Mouse (Mus musculus): ENCODE results near the gene Glrx5. TPM values are rescaled to one million over a fixed set of nuclear protein-coding genes. Genes with fewer than 3 reads are reported as not detected.

Gene Glrx5
- polyA plus RNA-seq, 1 experiment from 2014 or later = 197 TPM

GRCm38 (mm10) chr12:105032832-105033775, 616 bp downstream of the Glrx5 start:
- Histone ChIP-seq H3K9me3 (ENCODE audit: control insufficient read depth, low read length) (no peaks in the 10 kb centered on the region), H3K4me1 (ENCODE audit: control insufficient read depth, insufficient read depth, low read length) (peaks cover 26% of the 10 kb centered on the region), H3K4me2 (peak overlapping the region; percentile 88), H3K27me3 (ENCODE audit: control insufficient read depth, insufficient read depth, low read length) (no peaks in the 10 kb centered on the region), H3K9ac (ENCODE audit: low read length) (peak overlapping the region; percentile 88), H3K36me3 (ENCODE audit: control insufficient read depth, insufficient read depth, low read length) (no peaks in the 10 kb centered on the region), H3K4me3 (ENCODE audit: low read depth, low read length) (peak overlapping the region; percentile 84), H3K27ac (ENCODE audit: low read depth, low read length) (peak overlapping the region; percentile 3; the same call in 1 of the 2 replicates)
- WGBS = 4% methylated on average over 44 of the region's 45 CpGs
- peak; percentile 94 for DNase-seq (ENCODE audit: low spot score, missing footprints)
- ATAC-seq (ENCODE audit: low FRiP score) = peak; percentile 55

- peak overlapping the region; percentile 84 for H3K4me3 ChIP-seq (ENCODE audit: low read depth, low read length)
Measured at GRCm38 (mm10) chr12:105034130-105034769, 1.8 kb downstream of the Glrx5 start.

GRCm38 (mm10) chr12:105038211-105038610, 5.7 kb downstream of the Glrx5 start:
- DNase-seq (ENCODE audit: low spot score, missing footprints) = no peak
- Histone ChIP-seq H3K4me3 (ENCODE audit: low read depth, low read length) (no peak overlapping the region), H3K27me3 (ENCODE audit: control insufficient read depth, insufficient read depth, low read length) (no peaks in the 10 kb centered on the region), H3K9ac (ENCODE audit: low read length) (no peak overlapping the region), H3K27ac (ENCODE audit: low read depth, low read length) (no peak overlapping the region), H3K36me3 (ENCODE audit: control insufficient read depth, insufficient read depth, low read length) (peaks cover 8% of the 10 kb centered on the region; the same call in 1 of the 2 replicates), H3K4me1 (ENCODE audit: control insufficient read depth, insufficient read depth, low read length) (peaks cover 13% of the 10 kb centered on the region), H3K9me3 (ENCODE audit: control insufficient read depth, low read length) (no peaks in the 10 kb centered on the region), H3K4me2 (no peak overlapping the region)
- WGBS = 88% methylated on average over 11 of the region's 11 CpGs
- ATAC-seq (ENCODE audit: low FRiP score) = no peak

More at GRCm38 (mm10) chr12:105034130-105034769, 1.8 kb downstream of the Glrx5 start:
- no peaks in the 10 kb centered on the region for H3K9me3 ChIP-seq (ENCODE audit: control insufficient read depth, low read length)
- no peak overlapping the region for H3K27ac ChIP-seq (ENCODE audit: low read depth, low read length)
- peaks cover 26% of the 10 kb centered on the region for H3K4me1 ChIP-seq (ENCODE audit: control insufficient read depth, insufficient read depth, low read length)
- DNase-seq (ENCODE audit: low spot score, missing footprints) = no peak
- no peaks in the 10 kb centered on the region for H3K36me3 ChIP-seq (ENCODE audit: control insufficient read depth, insufficient read depth, low read length)
- peak overlapping the region; percentile 88 for H3K4me2 ChIP-seq
- no peak for ATAC-seq (ENCODE audit: low FRiP score)
- H3K27me3 ChIP-seq (ENCODE audit: control insufficient read depth, insufficient read depth, low read length) = no peaks in the 10 kb centered on the region
- peak overlapping the region; percentile 88 for H3K9ac ChIP-seq (ENCODE audit: low read length)
- 80% methylated on average over 14 of the region's 14 CpGs for WGBS

- H3K27ac ChIP-seq (ENCODE audit: low read depth, low read length) = no peak overlapping the region
- 86% methylated on average over 7 of the region's 7 CpGs for WGBS
- H3K27me3 ChIP-seq (ENCODE audit: control insufficient read depth, insufficient read depth, low read length) = no peaks in the 10 kb centered on the region
- H3K9ac ChIP-seq (ENCODE audit: low read length) = no peak overlapping the region
- DNase-seq (ENCODE audit: low spot score, missing footprints) = no peak
- no peak overlapping the region for H3K4me2 ChIP-seq
- no peaks in the 10 kb centered on the region for H3K9me3 ChIP-seq (ENCODE audit: control insufficient read depth, low read length)
- no peak overlapping the region for H3K4me3 ChIP-seq (ENCODE audit: low read depth, low read length)
- peaks cover 8% of the 10 kb centered on the region; the same call in 1 of the 2 replicates for H3K36me3 ChIP-seq (ENCODE audit: control insufficient read depth, insufficient read depth, low read length)
- ATAC-seq (ENCODE audit: low FRiP score) = no peak
- H3K4me1 ChIP-seq (ENCODE audit: control insufficient read depth, insufficient read depth, low read length) = peaks cover 7% of the 10 kb centered on the region
Measured at GRCm38 (mm10) chr12:105038918-105039317, 6.4 kb downstream of the Glrx5 start.

- Histone ChIP-seq H3K9me3 (ENCODE audit: control insufficient read depth, low read length) (no peaks in the 10 kb centered on the region), H3K27ac (ENCODE audit: low read depth, low read length) (no peak overlapping the region), H3K4me1 (ENCODE audit: control insufficient read depth, insufficient read depth, low read length) (no peaks in the 10 kb centered on the region; the same call in 1 of the 2 replicates), H3K9ac (ENCODE audit: low read length) (no peak overlapping the region; the same call in 1 of the 2 replicates), H3K27me3 (ENCODE audit: control insufficient read depth, insufficient read depth, low read length) (no peaks in the 10 kb centered on the region), H3K36me3 (ENCODE audit: control insufficient read depth, insufficient read depth, low read length) (peaks cover 8% of the 10 kb centered on the region; the same call in 1 of the 2 replicates), H3K4me3 (ENCODE audit: low read depth, low read length) (no peak overlapping the region), H3K4me2 (no peak overlapping the region; the same call in 1 of the 2 replicates)
- ATAC-seq (ENCODE audit: low FRiP score) (no peak), DNase-seq (ENCODE audit: low spot score, missing footprints) (no peak)
- 77% methylated on average over 12 of the region's 12 CpGs for WGBS
Measured at GRCm38 (mm10) chr12:105039578-105040289, 7.2 kb downstream of the Glrx5 start.

GRCm38 (mm10) chr12:105040950-105041349, 8.5 kb downstream of the Glrx5 start:
- H3K4me3 ChIP-seq (ENCODE audit: low read depth, low read length) = no peak overlapping the region
- no peak overlapping the region for H3K27ac ChIP-seq (ENCODE audit: low read depth, low read length)
- H3K9me3 ChIP-seq (ENCODE audit: control insufficient read depth, low read length) = no peaks in the 10 kb centered on the region
- ATAC-seq (ENCODE audit: low FRiP score) (no peak), DNase-seq (ENCODE audit: low spot score, missing footprints) (no peak)
- H3K4me1 ChIP-seq (ENCODE audit: control insufficient read depth, insufficient read depth, low read length) = no peaks in the 10 kb centered on the region
- no peak overlapping the region for H3K4me2 ChIP-seq
- 96% methylated on average over 7 of the region's 7 CpGs for WGBS
- H3K27me3 ChIP-seq (ENCODE audit: control insufficient read depth, insufficient read depth, low read length) = no peaks in the 10 kb centered on the region
- H3K36me3 ChIP-seq (ENCODE audit: control insufficient read depth, insufficient read depth, low read length) = peaks cover 8% of the 10 kb centered on the region; the same call in 1 of the 2 replicates
- H3K9ac ChIP-seq (ENCODE audit: low read length) = no peak overlapping the region

GRCm38 (mm10) chr12:105043081-105043480, 10.6 kb downstream of the Glrx5 start:
- 88% methylated on average over 5 of the region's 5 CpGs for WGBS

GRCm38 (mm10) chr12:105044775-105045174, 12.3 kb downstream of the Glrx5 start:
- peaks cover 8% of the 10 kb centered on the region; the same call in 1 of the 2 replicates for H3K36me3 ChIP-seq (ENCODE audit: control insufficient read depth, insufficient read depth, low read length)
- DNase-seq (ENCODE audit: low spot score, missing footprints) (no peak), ATAC-seq (ENCODE audit: low FRiP score) (no peak)
- H3K9me3 ChIP-seq (ENCODE audit: control insufficient read depth, low read length) = no peaks in the 10 kb centered on the region
- no peak overlapping the region for H3K9ac ChIP-seq (ENCODE audit: low read length)
- WGBS = 91% methylated on average over 9 of the region's 9 CpGs
- no peak overlapping the region for H3K4me2 ChIP-seq
- H3K27ac ChIP-seq (ENCODE audit: low read depth, low read length) = no peak overlapping the region
- H3K27me3 ChIP-seq (ENCODE audit: control insufficient read depth, insufficient read depth, low read length) = no peaks in the 10 kb centered on the region
- H3K4me1 ChIP-seq (ENCODE audit: control insufficient read depth, insufficient read depth, low read length) = peaks cover 4% of the 10 kb centered on the region; the same call in 1 of the 2 replicates
- H3K4me3 ChIP-seq (ENCODE audit: low read depth, low read length) = no peak overlapping the region

More at GRCm38 (mm10) chr12:105043081-105043480, 10.6 kb downstream of the Glrx5 start:
- no peaks in the 10 kb centered on the region for H3K27me3 ChIP-seq (ENCODE audit: control insufficient read depth, insufficient read depth, low read length)
- no peaks in the 10 kb centered on the region for H3K9me3 ChIP-seq (ENCODE audit: control insufficient read depth, low read length)
- no peak overlapping the region for H3K4me2 ChIP-seq
- H3K27ac ChIP-seq (ENCODE audit: low read depth, low read length) = no peak overlapping the region
- H3K36me3 ChIP-seq (ENCODE audit: control insufficient read depth, insufficient read depth, low read length) = peaks cover 8% of the 10 kb centered on the region; the same call in 1 of the 2 replicates
- DNase-seq (ENCODE audit: low spot score, missing footprints) (no peak), ATAC-seq (ENCODE audit: low FRiP score) (no peak)
- H3K4me1 ChIP-seq (ENCODE audit: control insufficient read depth, insufficient read depth, low read length) = no peaks in the 10 kb centered on the region
- H3K4me3 ChIP-seq (ENCODE audit: low read depth, low read length) = no peak overlapping the region
- H3K9ac ChIP-seq (ENCODE audit: low read length) = no peak overlapping the region
